Mouse (Mus musculus): ENCODE data around the gene Opn3. TPM values are rescaled to one million over a fixed set of nuclear protein-coding genes. Genes with fewer than 3 reads are reported as not detected.
A peak's percentile ranks its signal among the peaks of the same experiment; 100 is the strongest.

Opn3 gene
- polyA plus RNA-seq, 1 experiment from 2014 or later: 6.5 TPM

- no peak for ATAC-seq
- Histone ChIP-seq H3K4me1 (replicated peaks) (no peaks in the 10 kb centered on the region), H3K4me3 (replicated peaks) (no peak overlapping the region), H3K9ac (no peak overlapping the region), H3K36me3 (no peaks in the 10 kb centered on the region), H3K4me2 (replicated peaks) (no peak overlapping the region), H3K9me3 (no peaks in the 10 kb centered on the region), H3K27ac (no peak overlapping the region), H3K27me3 (replicated peaks) (no peaks in the 10 kb centered on the region)
- 62% methylated on average over 5 of the region's 5 CpGs for WGBS
These were observed 48.9 kb downstream of the Opn3 start for GRCm38 (mm10) chr1:175643496-175644265.

GRCm38 (mm10) chr1:175640435-175641150 is 52.0 kb downstream of the Opn3 start:
- Histone ChIP-seq H3K4me3 (replicated peaks) (no peak overlapping the region), H3K27ac (no peak overlapping the region), H3K4me2 (replicated peaks) (no peak overlapping the region), H3K36me3 (no peaks in the 10 kb centered on the region), H3K9ac (no peak overlapping the region), H3K27me3 (replicated peaks) (no peaks in the 10 kb centered on the region), H3K4me1 (replicated peaks) (no peaks in the 10 kb centered on the region), H3K9me3 (no peaks in the 10 kb centered on the region)
- ATAC-seq: no peak
- WGBS: 65% methylated on average over 6 of the region's 6 CpGs

- Histone ChIP-seq H3K27ac (no peak overlapping the region), H3K36me3 (no peaks in the 10 kb centered on the region), H3K27me3 (replicated peaks) (no peaks in the 10 kb centered on the region), H3K4me2 (replicated peaks) (no peak overlapping the region), H3K9me3 (no peaks in the 10 kb centered on the region), H3K9ac (no peak overlapping the region), H3K4me3 (replicated peaks) (no peak overlapping the region), H3K4me1 (replicated peaks) (no peaks in the 10 kb centered on the region)
- ATAC-seq: no peak
- 79% methylated on average over 7 of the region's 7 CpGs for WGBS
These were observed 53.5 kb downstream of the Opn3 start for GRCm38 (mm10) chr1:175639072-175639471.

GRCm38 (mm10) chr1:175637677-175638076 is 54.9 kb downstream of the Opn3 start:
- no peak overlapping the region for H3K9ac ChIP-seq
- WGBS: 76% methylated on average over 7 of the region's 7 CpGs
- H3K36me3 ChIP-seq: no peaks in the 10 kb centered on the region
- H3K4me1 ChIP-seq (replicated peaks): no peaks in the 10 kb centered on the region
- H3K27ac ChIP-seq: no peak overlapping the region
- ATAC-seq: no peak
- H3K27me3 ChIP-seq (replicated peaks): no peaks in the 10 kb centered on the region
- no peak overlapping the region for H3K4me3 ChIP-seq (replicated peaks)
- H3K9me3 ChIP-seq: no peaks in the 10 kb centered on the region
- no peak overlapping the region for H3K4me2 ChIP-seq (replicated peaks)

GRCm38 (mm10) chr1:175632470-175632869 is 60.1 kb downstream of the Opn3 start:
- Histone ChIP-seq H3K4me2 (replicated peaks) (no peak overlapping the region), H3K4me3 (replicated peaks) (no peak overlapping the region), H3K27ac (no peak overlapping the region), H3K4me1 (replicated peaks) (no peaks in the 10 kb centered on the region), H3K9me3 (no peaks in the 10 kb centered on the region), H3K27me3 (replicated peaks) (no peaks in the 10 kb centered on the region), H3K36me3 (no peaks in the 10 kb centered on the region), H3K9ac (no peak overlapping the region)
- no peak for ATAC-seq
- WGBS: 95% methylated on average over 14 of the region's 14 CpGs

- Histone ChIP-seq H3K4me1 (replicated peaks) (no peaks in the 10 kb centered on the region), H3K27ac (no peak overlapping the region), H3K9me3 (no peaks in the 10 kb centered on the region), H3K4me3 (replicated peaks) (no peak overlapping the region), H3K9ac (no peak overlapping the region), H3K4me2 (replicated peaks) (no peak overlapping the region), H3K27me3 (replicated peaks) (no peaks in the 10 kb centered on the region), H3K36me3 (no peaks in the 10 kb centered on the region)
- ATAC-seq: peak; percentile 90
- 64% methylated on average over 10 of the region's 10 CpGs for WGBS
These were observed 60.8 kb downstream of the Opn3 start for GRCm38 (mm10) chr1:175631721-175632221.

GRCm38 (mm10) chr1:175631080-175631479 is 61.5 kb downstream of the Opn3 start:
- H3K27ac ChIP-seq: no peak overlapping the region
- H3K36me3 ChIP-seq: no peaks in the 10 kb centered on the region
- no peak overlapping the region for H3K4me3 ChIP-seq (replicated peaks)
- ATAC-seq: no peak
- no peaks in the 10 kb centered on the region for H3K9me3 ChIP-seq
- no peaks in the 10 kb centered on the region for H3K27me3 ChIP-seq (replicated peaks)
- 80% methylated on average over 3 of the region's 3 CpGs for WGBS
- H3K4me2 ChIP-seq (replicated peaks): no peak overlapping the region
- H3K4me1 ChIP-seq (replicated peaks): no peaks in the 10 kb centered on the region
- no peak overlapping the region for H3K9ac ChIP-seq

- Histone ChIP-seq H3K9me3 (no peaks in the 10 kb centered on the region), H3K9ac (no peak overlapping the region), H3K27ac (no peak overlapping the region), H3K4me2 (replicated peaks) (no peak overlapping the region), H3K4me1 (replicated peaks) (no peaks in the 10 kb centered on the region), H3K27me3 (replicated peaks) (no peaks in the 10 kb centered on the region), H3K36me3 (no peaks in the 10 kb centered on the region), H3K4me3 (replicated peaks) (no peak overlapping the region)
- no peak for ATAC-seq
- WGBS: 72% methylated on average over 5 of the region's 5 CpGs
These were observed 62.2 kb downstream of the Opn3 start for GRCm38 (mm10) chr1:175630345-175630744.

GRCm38 (mm10) chr1:175629248-175629647 is 63.3 kb downstream of the Opn3 start:
- 84% methylated on average over 6 of the region's 6 CpGs for WGBS
- H3K9me3 ChIP-seq: no peaks in the 10 kb centered on the region
- no peak for ATAC-seq

GRCm38 (mm10) chr1:175625990-175626692 is 66.4 kb downstream of the Opn3 start:
- H3K36me3 ChIP-seq: no peaks in the 10 kb centered on the region
- H3K9ac ChIP-seq: no peak overlapping the region
- no peaks in the 10 kb centered on the region for H3K9me3 ChIP-seq
- H3K27me3 ChIP-seq (replicated peaks): no peaks in the 10 kb centered on the region
- peak overlapping the region; percentile 54 for H3K4me2 ChIP-seq (replicated peaks)
- WGBS: 72% methylated on average over 1 of the region's 1 CpGs
- H3K27ac ChIP-seq: peak overlapping the region; percentile 41; the same call in 1 of the 2 replicates
- H3K4me3 ChIP-seq (replicated peaks): peak overlapping the region; percentile 67
- H3K4me1 ChIP-seq (replicated peaks): peaks cover 2% of the 10 kb centered on the region; the same call in 1 of the 2 replicates
- peak; percentile 61 for ATAC-seq

More at GRCm38 (mm10) chr1:175629248-175629647, 63.3 kb downstream of the Opn3 start:
- no peak overlapping the region for H3K9ac ChIP-seq
- H3K27me3 ChIP-seq (replicated peaks): no peaks in the 10 kb centered on the region
- no peaks in the 10 kb centered on the region; the same call in 1 of the 2 replicates for H3K4me1 ChIP-seq (replicated peaks)
- H3K36me3 ChIP-seq: no peaks in the 10 kb centered on the region
- H3K27ac ChIP-seq: no peak overlapping the region
- H3K4me3 ChIP-seq (replicated peaks): no peak overlapping the region
- no peak overlapping the region for H3K4me2 ChIP-seq (replicated peaks)

GRCm38 (mm10) chr1:175625257-175625879 is 67.2 kb downstream of the Opn3 start, which contains the start of gene Fh1:
Gene Fh1, minus strand, starts transcription at chr1:175625635.
- peak within 1 kb of the TSS; percentile 88 for H3K27ac ChIP-seq
- no peaks in the 10 kb centered on the region for H3K27me3 ChIP-seq (replicated peaks)
- WGBS: under 1% methylated on average over 58 of the region's 58 CpGs
- peak within 1 kb of the TSS; percentile 67 for H3K4me3 ChIP-seq (replicated peaks)
- peak within 1 kb of the TSS; percentile 94 for H3K9ac ChIP-seq
- peak; percentile 100 for ATAC-seq
- peaks cover 2% of the 10 kb centered on the region; the same call in 1 of the 2 replicates for H3K4me1 ChIP-seq (replicated peaks)
- H3K36me3 ChIP-seq: no peaks in the 10 kb centered on the region
- no peaks in the 10 kb centered on the region for H3K9me3 ChIP-seq
- peak within 1 kb of the TSS; percentile 70 for H3K4me2 ChIP-seq (replicated peaks)
